Mouse (Mus musculus) limb, embryonic 11.5 days (tissue): ENCODE data around the gene Itpkc. TPM values are rescaled to one million over a fixed set of nuclear protein-coding genes. Genes with fewer than 3 reads are reported as not detected.

Source experiments
- ATAC-seq: fragments of 200-750 bp; cut with Nextera tagmentation; 2 replicates; pipeline ENCODE4 v1.8.0; 2017; ENCODE audit warnings: low read depth; ENCODE audit not compliant: insufficient number of reproducible peaks, low FRiP score, low TSS enrichment
- DNase-seq: peaks from one replicate; pipeline ENCODE4 v3.0.0-alpha.2; 2015; ENCODE audit warnings: low spot score
- H3K27ac ChIP-seq: fragments of 300-500 bp; sonication (generic); replicated peaks from 2 replicates; pipeline ENCODE4 v1.5.1; 2014; ENCODE audit warnings: low read depth, mild to moderate bottlenecking, low read length
- H3K27me3 ChIP-seq: fragments of 300-500 bp; sonication (generic); 2 replicates; pipeline ENCODE4 v1.6.1; 2014; ENCODE audit warnings: mild to moderate bottlenecking, low read length, mixed read lengths; ENCODE audit not compliant: control insufficient read depth, insufficient read depth
- H3K36me3 ChIP-seq: fragments of 300-500 bp; sonication (generic); 2 replicates; pipeline ENCODE4 v1.6.1; 2014; ENCODE audit warnings: mild to moderate bottlenecking, low read length, moderate library complexity, mixed read lengths; ENCODE audit not compliant: control insufficient read depth, insufficient read depth
- H3K4me1 ChIP-seq: fragments of 300-500 bp; sonication (generic); 2 replicates; pipeline ENCODE4 v1.6.1; 2014; ENCODE audit warnings: low read length, mixed read lengths; ENCODE audit not compliant: control insufficient read depth, insufficient read depth
- H3K4me2 ChIP-seq: fragments of 300-500 bp; sonication (generic); 2 replicates; pipeline ENCODE4 v1.6.1; 2014; ENCODE audit warnings: low read depth, mild to moderate bottlenecking, moderate library complexity; ENCODE audit not compliant: severe bottlenecking
- H3K4me3 ChIP-seq: fragments of 300-500 bp; sonication (generic); 2 replicates; pipeline ENCODE4 v1.5.1; 2014; ENCODE audit warnings: low read depth, low read length
- H3K9ac ChIP-seq: fragments of 300-500 bp; sonication (generic); 2 replicates; pipeline ENCODE4 v1.6.1; 2014; ENCODE audit warnings: mild to moderate bottlenecking, low read length
- H3K9me3 ChIP-seq: fragments of 300-500 bp; sonication (generic); 2 replicates; pipeline ENCODE4 v1.6.1; 2016; ENCODE audit warnings: low read length; ENCODE audit not compliant: control insufficient read depth
- WGBS: fragments of 180-500 bp; shearing (Covaris S2); extraction: QIAGEN DNeasy Blood & Tissue Kit; methylation state at CpG from one replicate; pipeline ENCODE4 v1.1.7; 2014; 5-methylcytosine and 5-hydroxymethylcytosine counted together
- polyA plus RNA-seq: library from polyadenylated mRNA; unstranded; fragments of >200 nt; fragmentation: Nextera tagmentation; extraction: Ambion mirVana; gene quantifications from 2 replicates; pipeline ENCODE4 v1.2.1, GENCODE M21; 2014

Itpkc gene
- polyA plus RNA-seq, 1 experiment from 2014 or later = 6.5 TPM

- 83% methylated on average over 33 of the region's 33 CpGs for WGBS
- H3K4me1 ChIP-seq = peaks cover 26% of the 10 kb centered on the region
- H3K4me2 ChIP-seq = peak overlapping the region; percentile 70
- peak overlapping the region; percentile 11; the same call in 1 of the 2 replicates for H3K4me3 ChIP-seq
- H3K9ac ChIP-seq = 0 out of 2 replicates have a peak overlapping the region, but pooled peaks have one; percentile 18
- no peak for DNase-seq
- H3K36me3 ChIP-seq = peaks cover 8% of the 10 kb centered on the region
- no peaks in the 10 kb centered on the region for H3K9me3 ChIP-seq
- no peak for ATAC-seq
- H3K27me3 ChIP-seq = no peaks in the 10 kb centered on the region
- H3K27ac ChIP-seq = no peak overlapping the region
Observed at GRCm38 (mm10) chr7:27164112-27164947, 64.1 kb downstream of the Itpkc start.

- Histone ChIP-seq H3K4me2 (no peak overlapping the region), H3K27ac (no peak overlapping the region), H3K9me3 (no peaks in the 10 kb centered on the region), H3K36me3 (peaks cover 9% of the 10 kb centered on the region), H3K4me1 (peaks cover 26% of the 10 kb centered on the region), H3K4me3 (no peak overlapping the region), H3K27me3 (no peaks in the 10 kb centered on the region), H3K9ac (no peak overlapping the region)
- DNase-seq = no peak
- WGBS = 84% methylated on average over 5 of the region's 5 CpGs
- no peak for ATAC-seq
Observed at GRCm38 (mm10) chr7:27163450-27163805, 65.0 kb downstream of the Itpkc start.

- ATAC-seq (no peak), DNase-seq (no peak)
- H3K4me3 ChIP-seq = no peak overlapping the region
- H3K4me2 ChIP-seq = no peak overlapping the region
- H3K27ac ChIP-seq = no peak overlapping the region
- peaks cover 26% of the 10 kb centered on the region for H3K4me1 ChIP-seq
- H3K36me3 ChIP-seq = peaks cover 14% of the 10 kb centered on the region
- 92% methylated on average over 5 of the region's 5 CpGs for WGBS
- H3K9me3 ChIP-seq = no peaks in the 10 kb centered on the region
- no peaks in the 10 kb centered on the region for H3K27me3 ChIP-seq
- H3K9ac ChIP-seq = no peak overlapping the region
Observed at GRCm38 (mm10) chr7:27162780-27163449, 65.5 kb downstream of the Itpkc start.

- Histone ChIP-seq H3K4me3 (no peak overlapping the region), H3K27ac (no peak overlapping the region), H3K4me2 (no peak overlapping the region), H3K9ac (no peak overlapping the region), H3K36me3 (peaks cover 14% of the 10 kb centered on the region), H3K9me3 (no peaks in the 10 kb centered on the region), H3K27me3 (no peaks in the 10 kb centered on the region), H3K4me1 (peaks cover 22% of the 10 kb centered on the region)
- WGBS = 85% methylated on average over 4 of the region's 4 CpGs
- no peak for DNase-seq
- ATAC-seq = no peak
Observed at GRCm38 (mm10) chr7:27161744-27162143, 66.7 kb downstream of the Itpkc start.

- H3K36me3 ChIP-seq = peaks cover 14% of the 10 kb centered on the region
- DNase-seq (no peak), ATAC-seq (no peak)
- no peak overlapping the region for H3K9ac ChIP-seq
- no peak overlapping the region for H3K4me3 ChIP-seq
- H3K4me2 ChIP-seq = no peak overlapping the region
- WGBS = 90% methylated on average over 3 of the region's 3 CpGs
- no peaks in the 10 kb centered on the region for H3K27me3 ChIP-seq
- H3K9me3 ChIP-seq = no peaks in the 10 kb centered on the region
- no peak overlapping the region for H3K27ac ChIP-seq
- H3K4me1 ChIP-seq = peaks cover 22% of the 10 kb centered on the region
Observed at GRCm38 (mm10) chr7:27160921-27161320, 67.5 kb downstream of the Itpkc start.

GRCm38 (mm10) chr7:27159882-27160281, 68.6 kb downstream of the Itpkc start:
- DNase-seq (peak; percentile 82), ATAC-seq (peak; percentile 86)
- H3K4me3 ChIP-seq = no peak overlapping the region
- peaks cover 13% of the 10 kb centered on the region for H3K4me1 ChIP-seq
- 22% methylated on average over 8 of the region's 8 CpGs for WGBS
- no peak overlapping the region for H3K9ac ChIP-seq
- H3K9me3 ChIP-seq = no peaks in the 10 kb centered on the region
- no peaks in the 10 kb centered on the region for H3K27me3 ChIP-seq
- no peak overlapping the region for H3K4me2 ChIP-seq
- H3K36me3 ChIP-seq = peaks cover 12% of the 10 kb centered on the region
- no peak overlapping the region for H3K27ac ChIP-seq

GRCm38 (mm10) chr7:27159256-27159655, 69.2 kb downstream of the Itpkc start:
- Histone ChIP-seq H3K4me3 (no peak overlapping the region), H3K9me3 (no peaks in the 10 kb centered on the region), H3K27ac (no peak overlapping the region), H3K27me3 (no peaks in the 10 kb centered on the region), H3K4me1 (peaks cover 8% of the 10 kb centered on the region; the same call in 1 of the 2 replicates), H3K9ac (no peak overlapping the region), H3K4me2 (no peak overlapping the region), H3K36me3 (peaks cover 8% of the 10 kb centered on the region)
- no peak for DNase-seq
- WGBS = 98% methylated on average over 6 of the region's 6 CpGs
- ATAC-seq = no peak

GRCm38 (mm10) chr7:27158171-27158570, 70.3 kb downstream of the Itpkc start:
- H3K27me3 ChIP-seq = no peaks in the 10 kb centered on the region
- H3K4me3 ChIP-seq = no peak overlapping the region
- 0 out of 2 replicates have a peak, but pooled peaks cover 3% of the 10 kb centered on the region for H3K4me1 ChIP-seq
- H3K27ac ChIP-seq = no peak overlapping the region
- 95% methylated on average over 9 of the region's 9 CpGs for WGBS
- no peak overlapping the region for H3K9ac ChIP-seq
- ATAC-seq (no peak), DNase-seq (no peak)
- H3K4me2 ChIP-seq = no peak overlapping the region
- no peaks in the 10 kb centered on the region for H3K9me3 ChIP-seq
- peaks cover 6% of the 10 kb centered on the region for H3K36me3 ChIP-seq
